Mouse (Mus musculus): ENCODE results near the gene Lrrc25.
"Not testable (repeated sequence)": the region's sequence is repeated elsewhere in the genome, so short reads cannot be mapped to it uniquely, and the experiment has no call there.

The Lrrc25 gene

DNA sequence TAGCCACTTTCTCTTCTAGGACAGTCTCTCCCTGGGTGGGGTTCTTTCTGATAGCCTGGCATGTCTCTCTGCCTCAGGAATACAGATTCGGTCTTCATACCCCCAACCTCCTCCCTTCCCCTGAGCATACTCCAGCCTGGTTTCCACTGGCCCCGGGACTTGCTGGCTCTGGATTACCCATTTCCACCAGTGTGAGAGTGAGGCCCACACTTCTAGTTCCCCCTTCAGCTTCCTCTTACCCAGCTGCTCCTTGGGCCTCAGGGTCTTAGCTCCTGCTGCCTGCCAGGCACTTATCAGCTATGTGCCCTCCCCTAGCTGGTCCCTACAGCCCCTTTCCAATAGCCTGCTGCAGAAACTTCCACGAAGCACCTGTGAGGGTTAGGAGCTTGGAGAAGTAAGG lies at the start of gene Lrrc25:
Gene Lrrc25 (plus strand): TSS at position 262 of the 400 bp plus-strand sequence.
- no peak for DNase-seq

- DNase-seq, result no peak
Observed at GRCm38 (mm10) chr8:70570360-70570759, 45.6 kb upstream of the Lrrc25 start.

DNA sequence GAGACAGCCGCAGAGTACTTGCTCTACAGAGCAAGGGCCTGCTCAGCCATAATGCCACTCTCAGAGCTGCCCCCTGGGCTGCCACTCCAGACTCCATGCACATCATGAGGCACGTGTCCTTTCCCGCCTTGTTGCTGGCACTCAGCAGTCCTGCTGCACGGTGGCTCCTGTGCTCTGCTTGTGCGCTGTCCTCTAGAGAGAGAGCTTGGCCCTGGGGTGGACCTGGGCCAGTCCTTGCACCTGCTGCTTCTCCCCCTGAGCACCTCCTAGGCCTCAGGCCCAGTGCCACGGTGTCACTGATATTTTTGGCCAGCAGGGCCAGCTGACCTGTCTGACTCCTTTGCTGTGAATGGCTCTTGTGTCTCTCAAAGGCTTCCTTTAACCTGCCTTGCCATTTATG lies 45.0 kb upstream of the Lrrc25 start:
- DNase-seq, result no peak

- no peak for DNase-seq
Observed at GRCm38 (mm10) chr8:70574302-70574701, 41.7 kb upstream of the Lrrc25 start.

DNA sequence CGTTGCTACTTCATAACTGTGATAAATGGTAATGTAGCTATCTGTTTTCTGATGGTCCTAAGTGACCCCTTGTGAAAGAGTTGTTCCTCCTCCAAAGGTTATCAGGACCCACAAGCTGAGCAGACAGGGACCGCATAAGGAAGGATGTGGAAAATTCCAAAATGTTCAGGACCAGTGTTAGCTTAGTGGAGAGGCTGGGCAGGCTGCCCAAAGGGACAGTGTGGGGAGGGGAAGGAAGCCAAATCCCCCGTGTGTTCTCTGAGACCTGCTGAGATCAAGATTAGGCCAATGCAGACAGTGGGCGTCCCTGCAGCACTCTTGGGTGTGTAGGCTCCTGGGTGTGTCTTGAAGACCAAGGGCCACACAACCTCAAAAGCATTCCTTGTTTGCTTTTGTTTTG lies 41.0 kb upstream of the Lrrc25 start:
- DNase-seq, result no peak

DNA sequence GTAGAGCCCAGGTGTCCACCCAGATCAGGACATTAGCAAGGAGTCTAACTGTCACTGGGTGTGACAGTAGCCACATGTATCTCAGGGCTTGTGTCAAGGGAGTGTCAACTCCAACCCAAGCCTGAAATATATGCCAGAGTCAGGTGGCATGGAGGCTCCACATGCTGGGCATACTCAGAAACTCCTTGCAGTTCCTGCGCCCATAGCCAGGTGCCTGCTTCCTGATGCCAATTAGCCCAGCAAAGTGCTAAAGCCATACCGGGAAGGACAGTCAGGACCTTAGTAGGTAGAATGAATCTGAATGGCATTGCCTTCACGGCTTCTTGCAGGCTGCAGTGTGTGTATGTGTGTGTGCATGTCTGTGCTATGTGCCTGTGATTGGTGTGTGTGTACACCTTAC lies 38.7 kb upstream of the Lrrc25 start:
- no peak for DNase-seq

GRCm38 (mm10) chr8:70583476-70584387 lies 32.2 kb upstream of the Lrrc25 start:
- no peak for DNase-seq

DNA sequence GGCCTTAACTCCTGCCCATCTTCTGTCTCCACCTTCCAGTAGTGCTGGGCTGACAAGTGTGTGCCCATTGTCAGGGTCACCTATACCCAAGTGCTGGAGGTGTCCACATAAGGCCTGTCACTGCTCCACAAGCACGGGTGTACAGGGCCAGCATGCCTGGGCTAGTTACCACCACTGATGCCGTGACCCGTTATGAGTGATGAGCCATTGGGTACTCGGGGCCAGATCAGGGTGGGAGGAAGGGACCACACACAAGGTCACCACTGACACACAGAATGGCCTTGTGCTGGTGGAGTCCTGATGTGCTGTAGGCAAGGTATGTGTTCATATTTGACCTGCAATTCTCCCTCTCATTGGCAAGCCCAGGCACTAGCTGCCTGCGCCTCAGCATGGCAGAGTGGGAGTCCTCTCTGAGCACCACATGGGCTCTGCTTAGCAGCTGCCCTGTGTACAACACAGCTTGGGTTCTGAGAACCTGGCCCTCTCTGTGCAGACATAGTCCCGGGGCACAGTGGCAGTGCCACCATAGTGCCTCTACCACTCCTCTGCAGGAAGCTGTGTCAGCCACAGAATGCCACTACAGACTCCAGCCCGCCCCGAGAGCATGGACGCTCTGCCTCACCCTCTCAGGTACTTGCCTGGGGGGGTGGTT lies 31.2 kb upstream of the Lrrc25 start:
- no peak for DNase-seq

- DNase-seq, result no peak
Observed at GRCm38 (mm10) chr8:70585258-70585652, 30.7 kb upstream of the Lrrc25 start.

GRCm38 (mm10) chr8:70587955-70588354 lies 28.0 kb upstream of the Lrrc25 start:
- not testable (repeated sequence) for DNase-seq

GRCm38 (mm10) chr8:70591569-70591968 lies 24.4 kb upstream of the Lrrc25 start:
- DNase-seq, result no peak

DNA sequence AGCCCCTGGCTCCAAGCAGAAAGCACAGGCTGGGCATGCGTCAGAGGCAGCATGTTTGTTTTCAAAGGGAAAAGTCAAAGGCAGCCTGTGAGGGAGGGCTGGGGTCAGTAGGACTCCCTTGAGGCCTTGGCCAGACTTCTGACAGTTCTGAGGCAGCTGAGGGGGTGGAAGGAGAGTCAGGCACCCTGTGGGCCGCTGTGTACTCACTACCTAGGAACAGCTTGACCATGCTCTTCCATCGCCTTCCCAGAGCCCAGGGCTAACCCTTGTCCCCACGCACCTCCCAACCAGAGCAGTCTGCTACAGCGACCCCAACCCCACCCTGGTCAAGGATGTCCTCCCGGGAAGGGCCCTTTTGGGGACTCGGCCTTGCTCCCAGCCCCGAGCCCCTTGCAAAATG lies 22.8 kb upstream of the Lrrc25 start:
- no peak for DNase-seq

DNA sequence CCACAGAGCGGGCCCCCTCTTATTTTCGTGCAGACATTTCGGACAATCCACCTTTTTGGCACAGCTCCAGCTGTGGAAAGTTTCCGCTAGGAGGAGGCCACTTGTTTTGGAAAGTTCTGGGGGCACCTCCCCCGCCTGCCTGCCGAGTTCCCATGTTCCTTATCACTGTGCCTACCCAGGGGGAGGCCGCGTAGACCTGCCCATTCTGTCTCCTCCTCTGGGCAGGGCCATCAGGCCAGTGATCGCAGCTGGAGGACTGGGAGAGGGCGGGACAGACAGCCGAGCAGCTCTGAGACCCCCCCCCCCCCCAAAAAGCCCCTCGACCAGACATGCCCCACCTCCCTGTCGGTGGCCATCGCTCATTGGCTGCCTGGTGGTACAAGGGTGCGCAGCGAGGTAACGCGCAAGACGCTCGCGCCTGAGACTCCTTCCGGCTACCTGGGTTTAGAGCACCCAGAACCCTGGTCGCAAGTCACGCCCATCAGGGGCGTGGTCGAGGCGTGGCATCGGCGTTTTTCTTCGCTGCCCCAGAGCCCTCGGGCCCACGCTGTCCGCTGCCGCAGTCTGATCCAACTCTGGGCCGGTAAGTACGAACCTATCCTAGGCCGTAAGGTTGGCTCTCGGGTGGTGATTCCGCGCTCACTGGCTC lies 21.9 kb upstream of the Lrrc25 start, which contains the start of gene Isyna1:
Gene Isyna1 (plus strand): TSS at position 413 of the 649 bp plus-strand sequence.
- DNase-seq, result peak; percentile 72

GRCm38 (mm10) chr8:70594621-70595564 lies 21.1 kb upstream of the Lrrc25 start:
- peak; percentile 46 for DNase-seq

- DNase-seq, result no peak
Observed at GRCm38 (mm10) chr8:70595811-70596210, 20.1 kb upstream of the Lrrc25 start.

DNA sequence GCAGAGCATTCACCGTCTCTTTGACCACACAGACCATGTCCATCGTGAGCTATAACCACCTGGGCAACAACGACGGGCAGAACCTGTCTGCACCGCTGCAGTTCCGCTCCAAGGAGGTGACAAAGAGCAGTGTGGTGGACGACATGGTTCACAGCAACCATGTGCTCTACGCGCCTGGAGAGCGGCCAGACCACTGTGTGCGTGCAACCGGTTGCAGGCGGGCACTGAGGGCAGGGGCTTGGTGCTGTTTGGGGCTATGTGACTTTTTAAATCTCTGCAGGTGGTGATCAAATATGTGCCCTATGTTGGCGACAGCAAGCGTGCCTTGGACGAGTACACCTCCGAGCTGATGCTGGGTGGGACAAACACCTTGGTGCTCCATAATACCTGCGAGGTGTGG lies 19.7 kb upstream of the Lrrc25 start:
- no peak for DNase-seq

- no peak for DNase-seq
Observed at GRCm38 (mm10) chr8:70596775-70597416, 19.1 kb upstream of the Lrrc25 start.

DNA sequence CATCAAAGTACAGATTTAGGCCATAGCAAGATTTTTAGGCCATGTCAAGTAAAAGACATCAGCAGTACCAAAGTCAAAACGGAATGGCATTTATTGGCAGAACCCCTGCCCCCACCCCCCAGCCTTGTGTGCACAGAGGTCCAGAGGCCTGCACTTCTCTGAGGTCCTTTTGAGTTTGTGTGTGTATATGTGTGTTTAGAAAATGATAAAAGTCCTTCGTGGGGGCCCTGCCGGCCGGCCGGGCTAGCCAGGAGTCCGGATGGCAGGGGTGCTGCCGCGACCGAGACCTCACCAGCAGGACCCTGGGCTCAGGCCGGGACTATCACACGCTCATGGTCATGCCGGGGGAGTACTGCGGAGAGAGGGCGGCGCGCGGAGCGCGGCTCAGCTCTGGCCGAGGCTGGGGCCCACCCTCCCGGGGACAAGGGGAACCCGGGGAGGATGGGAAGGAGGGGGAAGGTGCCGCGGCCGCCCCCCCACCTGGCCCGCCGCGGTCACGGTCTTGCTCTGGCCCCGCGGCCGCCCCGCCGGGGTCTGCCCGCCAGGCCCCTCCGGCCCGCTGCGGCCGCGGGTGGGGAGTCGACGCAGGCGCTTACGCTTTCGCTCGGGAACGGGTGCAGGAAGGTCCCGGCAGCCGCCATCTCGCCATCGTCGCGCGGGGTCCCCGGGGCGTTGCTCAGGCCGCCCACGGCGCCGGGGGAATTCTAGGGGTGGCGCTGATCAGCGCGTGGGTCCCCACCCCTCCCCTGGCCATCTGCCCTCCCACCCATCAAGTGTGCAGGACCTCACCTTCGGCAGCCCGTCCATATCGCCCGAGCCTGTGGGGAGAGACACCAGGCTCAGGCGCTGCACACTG lies 18.3 kb upstream of the Lrrc25 start:
- DNase-seq, result no peak

- peak; percentile 82 for DNase-seq
Observed at GRCm38 (mm10) chr8:70598283-70598682, 17.7 kb upstream of the Lrrc25 start.

GRCm38 (mm10) chr8:70598722-70599121 lies 17.2 kb upstream of the Lrrc25 start:
- DNase-seq, result peak; percentile 49
